Mouse (Mus musculus) neutrophil, adult 5-6 weeks (primary cell): ENCODE measurements at regions not wholly inside any gene's neighbourhood (a gene's known extent, or its start where the extent isn't known, plus 50 kb on each side); places are given as distances from the start of the nearest gene placed in this dataset.
A peak's percentile ranks its signal among the peaks of the same experiment; 100 is the strongest.

Experiments used
- ATAC-seq: fragments of 151-379, 151-347 bp; 2 replicates; pipeline ENCODE4 v1.8.0; 2017; ENCODE audit warnings: mild to moderate bottlenecking, moderate TSS enrichment; ENCODE audit not compliant: insufficient number of reproducible peaks, poor library complexity, low FRiP score, severe bottlenecking; ENCODE audit errors: extremely low read depth

DNA sequence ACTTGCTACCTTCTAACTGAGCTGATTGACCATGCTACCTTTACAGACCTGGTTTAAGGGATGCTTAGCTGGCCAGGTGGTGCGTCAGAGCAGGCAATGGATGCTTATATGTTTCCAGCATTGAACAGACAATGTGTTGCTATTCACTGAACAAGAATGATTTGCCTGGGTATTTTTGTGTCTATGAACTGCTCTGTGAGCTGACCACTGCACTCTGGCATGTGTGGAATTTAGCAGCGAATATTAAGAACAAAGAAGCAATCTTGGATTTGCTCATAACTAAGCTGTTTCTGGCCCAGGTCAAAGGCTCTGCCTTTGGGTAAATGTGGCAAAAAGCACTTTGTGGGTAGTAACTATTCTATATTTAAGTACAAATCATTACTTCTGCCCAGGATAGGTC is 58.3 kb upstream of the Ccdc39 start:
- no peak for ATAC-seq

DNA sequence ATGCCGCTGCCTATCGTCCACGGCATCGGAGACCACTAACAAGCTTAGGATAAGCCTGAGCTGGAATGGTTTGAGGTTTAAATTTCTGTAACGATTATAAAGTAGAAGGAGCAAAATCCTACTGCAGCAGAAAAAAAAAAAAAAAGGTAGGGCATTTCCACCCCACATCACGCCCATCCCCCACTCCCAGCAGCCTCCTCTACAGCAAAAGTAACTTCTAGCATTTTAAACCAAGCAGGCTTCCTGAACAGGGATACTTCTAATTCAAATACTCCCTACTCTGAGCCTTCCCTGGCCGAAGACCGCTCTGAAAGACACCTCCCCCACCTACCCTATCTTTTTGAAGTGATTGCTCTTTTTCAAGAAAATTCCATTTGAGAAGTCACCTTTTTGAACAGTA is 59.2 kb upstream of the Ccdc39 start:
- no peak for ATAC-seq

- no peak for ATAC-seq
Measured at GRCm38 (mm10) chr3:33903816-33904215, 59.7 kb upstream of the Ccdc39 start.

DNA sequence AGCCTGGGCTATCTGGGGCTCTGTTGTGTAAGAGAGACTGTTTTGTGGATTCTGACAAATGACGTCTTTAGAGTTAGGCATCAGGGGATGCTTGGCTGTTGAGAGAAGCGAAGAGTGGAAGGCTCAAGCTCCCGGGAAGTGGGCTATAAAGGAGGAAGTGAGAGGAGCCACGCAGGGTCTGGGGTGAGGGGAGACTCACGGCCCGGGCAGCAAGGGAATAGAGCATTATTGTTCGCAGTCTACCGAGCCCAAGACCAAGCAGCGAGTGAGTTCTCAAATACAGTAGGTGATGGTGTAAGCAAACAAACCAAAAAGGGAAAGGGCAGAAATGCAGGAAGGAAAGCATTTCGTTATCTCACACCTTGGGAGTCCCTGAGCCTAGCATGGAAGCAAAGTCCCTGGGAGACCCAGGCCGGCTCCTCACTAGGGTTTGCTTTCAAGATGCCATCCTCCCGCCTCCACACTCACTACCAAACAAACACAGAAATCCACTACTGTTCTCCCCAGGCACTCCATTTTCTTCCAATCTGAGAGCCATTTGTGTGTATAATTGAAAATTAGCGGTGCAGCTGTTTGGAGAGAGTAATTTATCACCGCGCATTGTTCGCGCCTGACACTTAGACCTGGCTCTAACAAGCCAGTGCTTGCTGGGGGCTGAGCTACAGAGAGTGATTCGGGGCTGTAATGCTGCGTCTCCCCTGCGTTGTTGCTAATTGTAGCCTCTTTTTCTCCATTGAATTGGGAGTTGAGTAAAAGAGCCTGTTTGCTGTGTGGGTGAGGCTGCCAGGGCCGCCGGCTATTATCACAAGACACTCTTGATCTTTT is 61.0 kb upstream of the Ccdc39 start:
- ATAC-seq = no peak

DNA sequence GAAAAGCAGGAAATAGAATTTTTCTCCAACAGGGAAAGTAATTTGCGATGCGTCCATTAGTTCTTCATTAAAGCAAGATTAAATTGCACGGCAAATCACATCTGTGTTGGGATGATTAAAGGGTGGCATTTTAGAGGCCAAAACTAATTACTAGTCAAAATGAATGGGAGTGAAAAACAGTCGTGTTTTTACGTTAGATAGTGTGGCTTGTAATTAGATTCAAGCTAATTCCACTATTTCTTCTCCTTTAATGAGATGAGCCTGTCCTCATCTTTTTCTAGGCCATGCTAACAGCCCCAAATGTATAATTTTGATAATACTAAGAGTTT is 61.5 kb upstream of the Ccdc39 start:
- ATAC-seq = no peak

GRCm38 (mm10) chr3:33907061-33907460 is 63.0 kb upstream of the Ccdc39 start:
- ATAC-seq = no peak

DNA sequence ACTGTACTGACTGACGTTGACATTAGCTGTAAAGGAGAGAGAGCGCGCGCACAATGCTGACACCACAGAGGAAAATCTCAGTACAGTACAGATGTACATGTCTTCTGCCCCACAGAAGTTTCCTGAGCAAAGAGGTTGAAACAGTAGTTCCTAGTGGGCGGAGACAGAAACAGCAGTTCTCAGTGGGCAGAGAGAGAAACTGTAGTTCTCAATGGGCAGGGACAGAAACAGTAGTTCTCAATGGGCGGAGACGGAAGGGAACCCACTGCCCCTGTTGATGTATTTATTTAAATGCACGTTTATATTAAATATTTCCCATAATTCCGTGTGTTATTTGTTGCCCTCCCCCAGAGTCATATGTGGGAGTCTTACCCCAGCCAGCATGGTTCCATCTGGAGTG is 67.4 kb upstream of the Ccdc39 start:
- ATAC-seq = no peak

DNA sequence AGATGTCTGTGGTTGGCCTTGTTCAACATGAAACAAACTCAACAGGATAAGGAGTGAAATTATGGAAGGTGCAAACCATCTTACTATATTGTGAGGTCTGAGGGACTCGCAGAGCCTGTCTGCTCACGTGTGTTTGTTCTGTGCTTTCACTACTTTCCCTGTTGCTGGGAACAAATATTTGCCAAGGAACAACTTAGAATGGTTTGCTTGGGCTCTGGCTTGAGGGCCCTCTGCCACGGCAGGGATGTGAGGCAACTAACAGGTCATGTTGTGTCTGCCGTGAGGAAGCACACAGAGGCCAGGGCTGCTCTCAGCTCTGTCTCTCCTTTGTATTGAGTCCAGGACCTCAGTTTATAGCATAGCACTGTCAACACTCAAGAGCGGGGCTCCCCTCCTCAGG is 69.4 kb upstream of the Ccdc39 start:
- no peak for ATAC-seq

GRCm38 (mm10) chr3:33914386-33914785 is 70.3 kb upstream of the Ccdc39 start:
- ATAC-seq = no peak

DNA sequence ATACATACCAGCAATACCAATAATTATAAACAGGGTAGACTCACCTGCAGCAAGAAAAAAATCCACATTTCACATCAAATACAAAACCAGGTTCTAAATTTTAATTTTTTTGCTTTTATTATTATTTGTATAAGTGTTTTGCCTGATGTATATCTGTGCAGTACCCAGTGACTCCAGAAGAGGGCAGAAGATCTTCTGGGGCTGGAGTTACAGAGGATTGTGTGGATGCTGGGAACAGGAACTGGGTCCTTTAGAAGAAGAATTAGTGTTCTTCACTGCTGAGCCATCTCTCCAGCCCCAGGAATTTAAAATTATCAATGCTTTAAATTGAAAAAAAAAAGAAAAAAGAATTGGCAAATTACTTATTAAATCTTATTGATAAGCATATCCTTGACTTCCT is 71.7 kb upstream of the Ccdc39 start:
- no peak for ATAC-seq

GRCm38 (mm10) chr3:33916318-33916717 is 72.2 kb upstream of the Ccdc39 start:
- ATAC-seq = no peak

DNA sequence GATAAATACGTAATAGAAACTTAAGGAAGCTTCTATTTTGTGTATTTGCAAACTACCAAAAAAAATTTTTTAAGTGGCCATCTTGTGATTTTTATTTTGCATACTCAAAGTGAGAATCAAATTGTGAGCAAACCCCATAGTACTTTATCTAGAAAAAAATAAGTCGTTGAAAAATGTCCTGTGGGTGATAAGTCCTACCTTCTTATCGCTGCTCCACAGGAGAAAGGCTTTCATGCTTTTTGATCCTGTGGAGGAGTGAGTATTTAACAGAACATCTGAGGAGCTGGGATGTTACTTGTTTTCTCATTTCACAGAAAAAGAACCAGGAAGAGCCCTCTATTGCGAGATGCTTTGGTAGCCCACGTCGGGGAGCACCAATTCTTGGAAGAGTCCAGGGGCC is 72.7 kb upstream of the Ccdc39 start:
- ATAC-seq = no peak

DNA sequence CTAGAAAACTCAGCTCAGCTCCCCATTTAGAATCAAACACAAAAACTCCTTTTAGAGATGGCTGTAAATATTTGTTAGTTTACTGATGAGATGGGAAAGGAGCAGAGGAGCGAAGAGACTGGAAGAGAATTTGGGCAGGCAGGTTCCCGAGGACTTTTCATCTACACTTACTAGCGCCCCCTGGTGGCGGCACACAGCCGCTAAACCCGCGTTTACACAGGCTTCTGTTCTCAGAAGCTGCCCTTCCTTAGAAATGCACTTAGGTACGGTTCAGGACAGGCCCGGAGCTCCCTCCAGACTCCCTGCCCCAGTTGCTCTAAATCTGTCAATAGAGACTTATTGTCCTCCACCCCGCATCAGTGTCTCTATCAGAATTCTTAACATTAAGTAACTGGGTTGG is 74.7 kb upstream of the Ccdc39 start:
- no peak for ATAC-seq

- no peak for ATAC-seq
Measured at GRCm38 (mm10) chr3:33925072-33925471, 81.0 kb upstream of the Ccdc39 start.

DNA sequence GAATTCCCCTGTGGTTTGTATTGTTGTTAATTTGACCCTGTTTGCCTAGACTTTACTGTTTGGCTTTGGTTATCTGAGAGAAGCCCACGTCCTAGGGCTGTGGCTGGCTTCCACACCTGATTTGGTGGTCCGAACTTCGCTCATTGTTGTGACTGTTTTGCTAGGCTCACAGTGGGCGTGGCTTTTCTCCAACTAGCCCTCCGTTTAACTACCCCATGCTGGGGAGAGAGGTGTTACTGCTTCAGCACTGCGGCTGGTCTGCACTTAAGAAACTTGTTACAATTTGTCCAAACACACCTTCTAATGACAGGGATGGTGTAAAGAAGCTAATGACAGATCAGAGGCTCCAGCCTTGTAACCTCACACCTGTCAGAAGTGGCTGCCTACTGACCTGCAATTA is 64.7 kb upstream of the Fxr1 start:
- no peak for ATAC-seq

- peak; percentile 73 for ATAC-seq
Measured at GRCm38 (mm10) chr3:33955854-33956624, 63.7 kb upstream of the Fxr1 start.

- ATAC-seq = no peak
Measured at GRCm38 (mm10) chr3:33956625-33957023, 63.1 kb upstream of the Fxr1 start.

- ATAC-seq = no peak
Measured at GRCm38 (mm10) chr3:33957676-33958075, 62.1 kb upstream of the Fxr1 start.

DNA sequence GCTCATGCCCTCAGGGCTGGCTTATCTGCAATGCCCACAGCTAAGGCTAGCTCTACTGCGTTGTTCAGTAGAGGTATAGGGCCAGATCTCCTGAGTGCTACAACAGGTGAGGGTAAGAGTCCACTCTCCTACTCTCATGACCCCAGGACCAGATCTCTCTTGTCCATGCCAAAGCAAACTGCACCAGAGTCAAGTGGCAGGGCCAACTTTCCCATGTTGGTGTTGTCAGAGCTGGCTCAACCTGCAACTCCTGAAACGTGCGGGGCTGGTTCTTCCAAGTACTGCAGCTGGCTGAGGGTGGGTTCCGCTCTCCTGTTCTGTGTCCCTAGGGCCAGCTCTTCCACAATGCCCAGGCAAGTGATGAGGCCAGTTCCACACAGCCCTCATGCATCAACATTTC is 61.5 kb upstream of the Fxr1 start:
- ATAC-seq = no peak

- no peak for ATAC-seq
Measured at GRCm38 (mm10) chr3:33960211-33960610, 59.5 kb upstream of the Fxr1 start.

DNA sequence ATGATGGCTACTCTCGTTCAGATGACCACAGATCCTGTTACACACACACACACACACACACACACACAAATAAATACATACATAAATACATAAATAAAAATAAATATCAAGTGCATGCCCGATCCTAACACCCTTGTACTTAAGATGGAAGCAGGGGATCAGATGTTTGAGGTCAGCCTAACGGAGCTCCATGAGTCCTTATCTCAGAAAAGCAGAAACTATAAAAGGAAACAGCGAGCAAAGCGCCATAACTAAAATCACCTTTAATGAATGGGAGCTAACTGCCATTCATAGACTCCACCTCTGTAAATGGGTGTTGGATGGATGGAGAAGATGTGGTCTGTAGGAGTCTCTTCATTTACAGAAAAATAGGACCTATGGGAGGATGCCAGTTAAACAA is 56.8 kb upstream of the Fxr1 start:
- ATAC-seq = no peak
